Comparison of ENCODE assay signal across 8 mouse cellular contexts in genomic region chr16:91464594-91465504, GRCm38 (mm10). TPM values are rescaled to one million over a fixed set of nuclear protein-coding genes. Genes with fewer than 3 reads are reported as not detected.
DNase-seq lines count a peak whose midpoint lies in the region; ATAC-seq and TF ChIP-seq lines count a peak whose summit lies in the region.

No protein-coding gene starts in this region.

- peak overlapping the region; percentile 93 for H3K27ac ChIP-seq in gastrocnemius, adult 2 months
- peak overlapping the region; percentile 82 for H3K27ac ChIP-seq in hindbrain, postnatal 0 days

- 2% methylated on average over 44 of the region's 44 CpGs for WGBS in hindbrain, postnatal 0 days

- no peaks in the 10 kb centered on the region for H3K9me3 ChIP-seq in hindbrain, postnatal 0 days (ENCODE audit: low read length)

- peak; percentile 93 for DNase-seq in gastrocnemius, adult 2 months
- peak; percentile 93 for DNase-seq in hindbrain, postnatal 0 days (ENCODE audit: low spot score)
- peak; percentile 79 to 82 for DNase-seq in left cerebral cortex, adult 18-20 months (ENCODE audit: low spot score in 2 of 2)
- DNase-seq in lung, postnatal 4 days: peak; percentile 92
- peak; percentile 82 for DNase-seq in retina, postnatal 7 days (ENCODE audit: low read depth, low spot score)
- peak; percentile 62 to 78 for DNase-seq in urinary bladder, adult 18-20 months (ENCODE audit: low spot score in 2 of 2)

- ATAC-seq in activated CD4-positive, CD25-positive, alpha-beta regulatory T cell, adult 4 months: peak; percentile 74
- peak; percentile 85 for ATAC-seq in common myeloid progenitor, adult 5-6 weeks (replicated peaks; ENCODE audit: low read depth, poor library complexity, severe bottlenecking)
- ATAC-seq in hindbrain, postnatal 0 days: peak; percentile 98

- no peaks in the 10 kb centered on the region for H3K27me3 ChIP-seq in hindbrain, postnatal 0 days (ENCODE audit: insufficient read depth, low read length)

- peak overlapping the region; percentile 51 for H3K9ac ChIP-seq in hindbrain, postnatal 0 days (replicated peaks; ENCODE audit: low read length)

- H3K4me3 ChIP-seq in gastrocnemius, adult 2 months: peak overlapping the region; percentile 85
- H3K4me3 ChIP-seq in hindbrain, postnatal 0 days (ENCODE audit: low read length): peak overlapping the region; percentile 47

- peak overlapping the region; percentile 62 for H3K4me2 ChIP-seq in hindbrain, postnatal 0 days (ENCODE audit: low read depth, low read length)

- H3K4me1 ChIP-seq in hindbrain, postnatal 0 days (ENCODE audit: insufficient read depth, low read length): peaks cover 17% of the 10 kb centered on the region; the same call in 1 of the 2 replicates

- H3K36me3 ChIP-seq in hindbrain, postnatal 0 days (ENCODE audit: insufficient read depth, low read length): no peaks in the 10 kb centered on the region; the same call in 1 of the 2 replicates

- intact Hi-C loops in gastrocnemius, adult 2 months (cut with DNase I): loop anchor here (2.0 to 5.0 kb wide), 3 partner anchors 20 to 108 kb away; partner anchors contain the start of genes Ifnar1 and Il10rb

- no peak for TF ChIP-seq CTCF in gastrocnemius, adult 2 months (IDR thresholded peaks at IDR 0.05)
- TF ChIP-seq CTCF in hindbrain, postnatal 0 days (IDR thresholded peaks at IDR 0.05; ENCODE audit: low read depth): no peak

RNA-seq across cellular contexts. Expression of gene Ifnar1, which starts 20.2 kb away (rescaled TPM):
- 10 to 100 TPM; 87.0 to 90.6 TPM for polyA plus RNA-seq in activated CD4-positive, CD25-positive, alpha-beta regulatory T cell, adult 4 months (2017; shearing (Covaris generic))
- 34.6 and 43.3 TPM in 2 replicates for total RNA-seq in common myeloid progenitor, adult 5-6 weeks (2017)
- 10 to 100 TPM; 12.6 to 15.1 TPM for total RNA-seq in gastrocnemius, adult 2 months (2021)
- 53.1 and 60.5 TPM in 2 replicates for total RNA-seq in hindbrain, postnatal 0 days (2014; rRNA removed)
- 33.6 and 34.1 TPM in 2 replicates for polyA plus RNA-seq in hindbrain, postnatal 0 days (2015; fragmentation: Nextera tagmentation; extraction: Ambion mirVana)
- total RNA-seq in left cerebral cortex, adult 18-20 months (2021): 10 to 100 TPM; 41.7 to 53.2 TPM

RNA-seq across cellular contexts. Expression of gene Il10rb, which starts 58.9 kb away (rescaled TPM):
- polyA plus RNA-seq in activated CD4-positive, CD25-positive, alpha-beta regulatory T cell, adult 4 months (2017; shearing (Covaris generic)): 100 to 1,000 TPM; 108 to 129 TPM
- total RNA-seq in common myeloid progenitor, adult 5-6 weeks (2017): 34.8 and 53.2 TPM in 2 replicates
- 1 to 10 TPM; 6.2 to 7.9 TPM for total RNA-seq in gastrocnemius, adult 2 months (2021)
- 4.2 and 7.1 TPM in 2 replicates for total RNA-seq in hindbrain, postnatal 0 days (2014; rRNA removed)
- 14.6 and 14.8 TPM in 2 replicates for polyA plus RNA-seq in hindbrain, postnatal 0 days (2015; fragmentation: Nextera tagmentation; extraction: Ambion mirVana)
- 1 to 10 TPM; 9.8 to 9.9 TPM for total RNA-seq in left cerebral cortex, adult 18-20 months (2021)

Comparison
In these comparisons a context has a peak if more than half of its experiments do, and no peak if none do; other contexts are left out.
1. Peak in every context shown above with its lines: DNase-seq, ATAC-seq, H3K4me3 ChIP-seq and H3K27ac ChIP-seq.